Mouse (Mus musculus): Measurements from ENCODE around the gene Barx2.

The Barx2 gene

DNA sequence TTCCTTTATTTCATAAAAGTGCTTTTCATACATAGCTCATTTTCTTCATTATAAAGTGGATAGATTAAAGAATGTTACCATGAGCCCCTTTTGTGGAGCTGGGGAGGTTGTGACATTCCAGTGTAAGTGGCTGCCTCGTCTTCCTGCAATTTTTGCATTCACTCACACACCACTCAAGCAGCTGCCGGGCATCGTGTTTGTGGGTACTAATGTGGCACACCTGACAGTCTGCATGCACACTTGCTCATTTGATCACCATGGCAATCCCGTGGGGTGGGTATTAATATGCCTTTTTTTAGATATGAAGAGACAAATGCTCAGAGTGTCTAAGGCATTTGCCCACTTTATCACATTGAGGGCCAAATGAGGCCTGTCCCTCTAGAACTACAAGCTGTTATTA lies 24.9 kb downstream of the Barx2 start:
- no peak for DNase-seq (ENCODE audit: low read depth, low spot score)

DNA sequence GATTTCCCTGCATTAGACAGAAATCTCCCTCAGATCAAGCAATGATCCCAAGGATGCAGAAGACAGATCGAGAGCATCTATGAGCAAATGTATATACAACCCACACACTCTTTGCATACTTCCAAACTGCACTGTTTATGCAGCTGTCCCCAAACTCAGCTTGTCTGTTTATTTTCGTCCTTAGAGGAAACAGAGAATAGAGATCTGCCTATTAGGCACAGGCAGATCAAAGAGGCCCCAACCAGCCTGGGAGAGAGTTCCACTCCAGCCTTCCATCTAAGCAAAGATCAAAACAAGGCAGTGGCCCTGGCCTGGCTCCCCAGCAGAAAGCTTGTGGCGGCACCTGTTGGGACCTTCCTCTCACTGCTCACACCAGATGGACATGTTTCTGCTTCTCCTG lies 27.0 kb downstream of the Barx2 start:
- DNase-seq (ENCODE audit: low read depth, low spot score), result no peak

DNA sequence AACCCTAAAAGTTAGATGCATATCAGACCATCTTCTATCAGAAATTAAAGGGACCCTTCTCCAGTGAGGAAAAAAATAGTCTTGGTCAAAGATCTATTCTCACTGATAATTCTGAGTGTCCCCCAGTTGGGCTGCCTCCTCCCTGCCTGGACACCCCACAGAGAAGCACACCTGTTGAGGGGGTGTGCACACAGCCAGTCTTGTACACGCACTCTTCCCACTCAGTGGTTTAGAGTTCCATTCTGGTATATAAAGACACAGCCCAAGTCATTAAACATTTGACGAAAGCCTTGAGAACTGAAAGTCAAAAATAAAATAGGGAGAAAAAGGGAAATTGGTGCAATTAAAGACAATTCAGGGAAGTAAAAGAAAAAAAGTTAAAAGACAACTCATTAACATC lies 30.9 kb downstream of the Barx2 start:
- DNase-seq (ENCODE audit: low read depth, low spot score), result no peak

DNA sequence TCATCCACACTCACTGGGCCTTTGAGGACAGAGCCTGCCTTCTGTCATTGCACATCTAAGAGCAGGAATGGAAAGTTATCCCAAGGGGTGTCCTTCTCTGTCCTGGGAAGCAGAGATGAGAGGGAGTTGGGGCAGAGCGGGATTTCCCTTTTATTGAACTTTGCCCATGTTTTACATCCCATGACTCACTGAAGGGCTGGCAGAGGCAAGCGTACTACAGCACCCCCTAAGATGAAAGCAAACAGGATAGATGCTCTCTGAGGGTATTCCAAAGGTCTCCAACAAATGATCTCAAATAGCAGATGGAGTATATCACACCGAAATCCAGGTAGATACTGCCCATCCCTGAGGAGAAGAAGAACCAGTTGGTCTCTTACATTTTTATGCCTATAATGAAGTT lies 37.7 kb downstream of the Barx2 start:
- DNase-seq (ENCODE audit: low read depth, low spot score), result no peak

DNA sequence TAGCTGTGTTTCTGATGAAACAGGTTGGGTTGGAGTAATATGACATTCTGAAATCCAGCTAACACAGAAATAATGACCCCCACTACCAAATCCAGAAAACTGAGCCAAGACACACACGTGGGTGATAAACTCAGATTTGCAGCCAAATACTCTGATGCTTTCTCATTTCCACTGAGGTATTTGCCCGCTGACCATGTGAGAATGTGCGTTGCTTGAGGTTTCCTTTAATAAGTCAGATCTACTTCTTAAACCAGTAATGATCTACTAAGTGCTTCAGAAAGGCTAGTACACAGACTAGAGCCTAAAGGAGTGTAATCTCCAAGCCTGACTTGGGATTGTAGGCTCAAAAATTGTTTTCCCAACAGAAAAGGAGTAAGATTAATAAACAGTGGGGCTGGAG lies 39.0 kb downstream of the Barx2 start:
- no peak for DNase-seq (ENCODE audit: low read depth, low spot score)

DNA sequence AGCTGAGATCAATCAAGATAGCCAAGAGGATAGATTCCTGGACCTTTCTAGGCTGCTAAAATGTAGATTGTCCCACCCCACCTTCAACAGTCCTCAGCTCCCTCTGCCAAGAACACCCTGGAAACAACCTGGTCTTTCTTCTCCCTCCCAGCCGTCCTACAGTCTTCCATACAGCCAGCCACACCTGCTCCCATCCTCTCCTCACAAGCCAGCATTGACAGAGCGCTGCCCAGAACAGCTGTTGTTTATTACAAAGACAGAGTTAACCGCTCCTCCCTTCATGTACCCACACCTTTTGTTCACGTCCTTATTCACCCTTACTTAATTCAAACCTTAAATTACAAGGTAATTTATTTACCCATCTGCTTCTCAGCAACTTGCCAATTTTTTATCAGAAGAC lies 41.9 kb downstream of the Barx2 start:
- no peak for DNase-seq (ENCODE audit: low read depth, low spot score)

DNA sequence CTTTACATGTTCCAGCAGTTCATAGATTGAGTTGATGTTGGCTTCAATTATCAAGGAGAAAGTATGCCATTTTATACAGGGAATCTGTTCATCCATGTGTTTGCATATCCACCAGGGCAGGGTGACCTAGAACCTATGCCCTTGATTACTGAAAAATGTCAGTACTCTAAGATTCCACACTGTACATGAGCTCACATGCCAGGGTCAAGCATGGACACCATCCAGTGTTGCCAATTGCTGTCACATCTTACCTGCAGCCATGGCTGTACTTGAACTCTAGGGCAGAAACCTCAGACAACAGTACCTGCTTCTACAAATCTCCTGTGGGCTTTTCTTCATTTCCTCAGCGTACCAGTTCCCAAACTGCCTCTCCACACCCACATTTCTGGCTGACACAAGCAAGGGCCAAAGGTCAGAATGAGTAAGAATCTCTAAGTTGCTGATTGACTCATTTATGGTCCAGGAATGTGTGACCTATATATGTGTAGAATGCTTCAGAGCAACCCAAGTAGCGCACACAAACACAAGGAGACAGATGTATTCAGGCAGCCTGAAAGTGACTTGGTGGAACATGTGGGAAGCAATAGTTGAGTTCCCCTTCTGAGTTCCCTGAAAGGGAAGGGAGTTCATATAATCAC lies 44.3 kb downstream of the Barx2 start:
- DNase-seq (ENCODE audit: low read depth, low spot score), result no peak

DNA sequence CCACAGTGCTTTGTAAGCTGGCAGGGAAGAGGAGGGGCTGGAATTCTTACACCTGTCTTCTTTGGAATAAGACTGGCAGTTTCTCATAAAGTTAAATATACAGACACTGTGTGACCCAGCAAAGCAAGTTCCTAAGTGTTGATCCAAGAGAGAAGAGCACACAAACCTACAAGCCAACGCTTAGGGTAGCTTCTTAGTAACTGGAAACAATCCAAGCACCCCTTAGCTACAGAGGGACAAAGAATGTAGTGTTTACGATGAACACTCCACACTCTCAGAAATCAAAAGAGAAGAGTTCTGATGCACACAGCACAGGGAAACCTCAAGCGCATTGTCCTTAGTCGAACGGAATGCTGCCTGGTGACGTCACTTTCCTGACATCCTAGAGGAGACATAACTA lies 49.4 kb downstream of the Barx2 start:
- DNase-seq (ENCODE audit: low read depth, low spot score), result no peak

DNA sequence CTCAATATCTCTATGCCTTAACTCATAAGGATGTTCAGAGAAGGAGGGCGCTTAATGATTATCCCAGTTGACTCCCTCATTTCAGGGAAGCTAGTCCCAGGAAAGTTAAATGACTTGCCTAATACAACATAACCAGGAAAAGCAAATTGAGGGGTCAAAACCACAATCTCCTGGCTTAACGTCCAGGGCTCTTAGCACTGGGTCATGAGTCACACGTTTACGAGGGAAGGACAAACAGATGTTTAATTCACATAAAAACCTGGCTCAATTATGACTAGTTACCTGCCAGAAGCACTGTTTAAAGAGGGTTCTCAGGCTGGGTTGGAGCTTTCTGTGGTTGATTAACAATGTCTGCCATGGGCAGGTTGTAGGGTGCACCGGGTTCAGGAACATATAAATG lies 53.8 kb downstream of the Barx2 start:
- no peak for DNase-seq (ENCODE audit: low read depth, low spot score)

DNA sequence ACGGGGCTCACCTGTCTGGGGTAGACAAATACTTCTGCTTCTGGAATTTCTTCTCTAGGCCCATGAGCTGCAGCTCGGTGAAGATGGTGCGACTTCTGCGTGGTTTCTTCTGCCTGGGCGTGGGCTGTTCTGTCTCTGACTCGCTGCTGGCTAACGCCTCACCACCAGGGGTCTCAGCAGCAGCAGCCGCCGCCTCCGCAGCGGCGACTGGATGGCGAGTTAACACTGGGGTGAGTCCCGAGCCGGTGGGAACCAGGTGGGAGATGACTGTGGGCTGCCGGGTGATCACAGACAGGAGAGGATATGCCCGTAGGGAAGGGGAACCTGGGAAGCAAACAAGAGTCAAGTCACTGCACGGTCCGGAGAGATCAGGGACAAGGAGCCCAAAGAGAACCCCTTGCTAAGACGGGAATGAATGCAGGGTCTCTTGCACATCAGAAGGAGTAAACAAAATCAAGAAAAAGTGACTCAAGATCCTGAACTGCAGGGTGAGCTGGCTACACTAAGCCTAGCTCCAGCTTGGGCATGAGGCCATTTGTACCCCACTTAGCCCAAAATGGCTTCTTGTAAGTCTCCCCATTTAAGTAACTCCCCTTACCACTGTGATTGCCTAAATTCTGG lies 54.4 kb downstream of the Barx2 start:
- DNase-seq (ENCODE audit: low read depth, low spot score), result no peak

DNA sequence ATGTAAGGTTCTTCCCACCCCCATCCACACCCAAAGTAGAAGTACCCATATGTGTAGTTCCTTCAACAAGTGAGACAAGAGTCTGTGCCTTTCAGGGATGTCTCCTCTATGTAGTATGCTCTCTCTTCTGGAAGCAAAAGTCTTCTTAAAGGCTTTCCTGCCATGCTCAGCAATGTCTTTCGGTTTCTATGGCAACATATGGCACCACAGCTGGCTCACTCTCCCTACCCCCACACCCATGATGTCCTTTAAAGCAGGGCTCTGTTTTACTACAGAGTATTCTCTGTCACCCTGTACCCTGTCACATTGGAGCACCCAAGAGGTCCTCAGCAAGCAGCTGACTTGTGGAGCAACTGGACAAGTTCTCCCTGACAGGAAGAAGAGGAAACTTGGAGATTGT lies 55.8 kb downstream of the Barx2 start:
- DNase-seq (ENCODE audit: low read depth, low spot score), result no peak

DNA sequence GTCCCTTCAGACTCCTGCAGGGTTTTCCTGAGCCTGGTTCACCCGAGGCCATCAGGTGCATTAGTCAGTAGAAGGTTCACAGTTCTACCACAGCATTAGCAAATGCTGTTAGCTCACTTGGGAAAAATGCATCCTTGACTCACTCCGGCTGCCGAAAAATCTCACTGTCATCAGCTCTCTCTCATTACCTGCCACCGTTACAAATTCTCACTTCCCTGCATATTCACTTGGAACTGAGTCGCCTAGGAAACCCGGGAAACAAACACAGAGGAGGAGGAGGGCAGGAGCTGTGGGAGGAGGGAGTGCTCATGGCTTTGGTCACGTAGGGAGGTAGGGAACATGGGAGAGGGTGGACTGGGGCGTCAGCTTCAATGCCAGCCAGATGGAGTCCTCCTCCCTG lies 56.8 kb downstream of the Barx2 start:
- DNase-seq (ENCODE audit: low read depth, low spot score), result no peak

DNA sequence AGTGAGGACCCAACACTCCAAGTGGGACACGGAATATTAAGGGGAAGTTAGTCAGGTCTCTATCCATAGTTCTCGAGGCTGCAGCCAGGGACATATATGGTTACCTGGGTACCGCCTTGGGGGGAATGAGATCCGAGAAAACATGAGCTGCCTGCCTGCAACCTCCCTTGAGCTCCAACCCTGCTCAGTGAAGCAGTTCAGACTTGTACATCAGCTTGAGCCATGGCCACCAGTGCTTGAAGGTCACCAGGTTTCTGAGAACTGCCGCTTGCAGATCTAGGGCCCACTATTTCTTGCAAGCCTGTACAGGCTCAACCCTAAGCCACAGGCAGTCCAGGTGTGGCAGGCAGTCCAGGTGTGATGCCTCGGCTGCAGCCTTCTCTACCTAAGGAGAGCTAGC lies 57.6 kb downstream of the Barx2 start:
- no peak for DNase-seq (ENCODE audit: low read depth, low spot score)

DNA sequence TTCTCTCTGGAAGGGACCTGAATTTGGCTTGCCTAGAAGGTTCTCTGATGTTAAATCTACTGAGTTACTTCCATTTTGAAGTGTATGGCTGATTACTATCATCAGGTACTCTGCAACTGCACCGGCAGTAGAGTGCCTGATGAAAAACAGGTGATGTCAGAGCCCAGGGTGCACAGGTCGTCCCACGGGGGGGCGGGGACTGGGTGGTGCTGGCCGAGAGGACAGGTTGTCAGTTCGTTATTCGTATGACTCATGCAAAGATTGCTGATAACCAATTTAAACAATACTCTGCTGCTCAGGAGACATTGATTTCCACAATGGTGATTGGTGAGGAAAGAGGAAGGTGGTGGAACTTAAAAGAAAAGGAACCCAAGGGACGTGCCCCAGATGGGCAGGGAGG lies 61.6 kb downstream of the Barx2 start:
- DNase-seq (ENCODE audit: low read depth, low spot score), result peak; percentile 46

DNA sequence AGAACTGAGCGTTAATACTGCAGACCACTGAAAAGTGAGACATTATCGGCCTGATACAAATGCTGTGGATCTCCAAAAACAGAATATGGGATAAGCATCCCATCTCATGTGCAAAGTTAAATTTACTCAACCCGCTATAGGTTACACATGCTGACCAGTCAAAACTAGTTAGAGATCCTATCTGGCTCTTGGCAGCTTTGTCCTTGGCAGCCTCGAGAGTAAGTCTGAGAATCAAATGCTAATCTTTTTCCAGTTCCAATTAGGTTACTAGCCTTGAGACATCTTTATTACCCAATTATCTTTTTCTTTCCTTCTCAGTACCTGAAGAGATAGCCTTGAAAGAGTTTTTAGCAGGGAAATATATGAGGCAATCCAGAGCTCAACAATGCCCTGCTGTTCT lies 62.6 kb downstream of the Barx2 start:
- no peak for DNase-seq (ENCODE audit: low read depth, low spot score)

DNA sequence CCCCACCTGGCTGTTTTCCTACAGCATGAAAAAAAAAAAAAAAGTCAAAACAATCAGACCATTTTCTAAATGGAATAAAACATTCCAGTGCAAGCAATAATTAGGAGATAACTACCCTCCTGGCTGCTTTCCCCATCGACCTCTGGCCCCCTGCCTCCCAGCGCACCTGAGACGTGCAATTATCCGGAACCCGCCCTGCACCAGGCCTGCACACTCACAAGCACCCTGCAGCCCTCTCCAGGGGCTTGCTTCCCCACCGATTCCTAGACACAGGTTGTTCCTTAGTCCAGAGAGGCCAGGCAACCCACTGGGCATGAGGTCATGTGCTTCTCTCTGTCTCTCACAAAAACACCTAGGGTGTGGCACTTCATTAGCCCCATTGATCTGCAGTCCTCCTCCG lies 63.9 kb downstream of the Barx2 start:
- DNase-seq (ENCODE audit: low read depth, low spot score), result no peak

DNA sequence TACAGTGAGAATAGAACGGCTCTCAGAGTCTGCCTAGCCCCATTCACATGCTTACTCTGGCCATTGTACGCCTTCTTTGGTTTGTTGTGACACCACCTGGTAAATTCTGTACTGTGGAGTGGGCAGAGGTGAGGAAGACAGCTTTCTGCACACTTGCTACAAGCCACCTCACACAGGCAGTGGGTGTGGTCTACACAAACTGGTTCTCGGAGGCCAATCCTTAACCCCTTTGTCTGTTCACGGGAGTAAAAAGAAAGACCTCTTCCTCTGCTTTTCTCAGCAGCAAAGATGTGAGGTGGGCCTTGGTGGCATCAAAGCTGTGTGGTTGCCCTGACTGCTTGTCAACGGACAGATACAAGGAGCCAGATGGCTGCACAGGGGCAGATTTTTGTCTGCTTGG lies 68.6 kb downstream of the Barx2 start:
- no peak for DNase-seq (ENCODE audit: low read depth, low spot score)

DNA sequence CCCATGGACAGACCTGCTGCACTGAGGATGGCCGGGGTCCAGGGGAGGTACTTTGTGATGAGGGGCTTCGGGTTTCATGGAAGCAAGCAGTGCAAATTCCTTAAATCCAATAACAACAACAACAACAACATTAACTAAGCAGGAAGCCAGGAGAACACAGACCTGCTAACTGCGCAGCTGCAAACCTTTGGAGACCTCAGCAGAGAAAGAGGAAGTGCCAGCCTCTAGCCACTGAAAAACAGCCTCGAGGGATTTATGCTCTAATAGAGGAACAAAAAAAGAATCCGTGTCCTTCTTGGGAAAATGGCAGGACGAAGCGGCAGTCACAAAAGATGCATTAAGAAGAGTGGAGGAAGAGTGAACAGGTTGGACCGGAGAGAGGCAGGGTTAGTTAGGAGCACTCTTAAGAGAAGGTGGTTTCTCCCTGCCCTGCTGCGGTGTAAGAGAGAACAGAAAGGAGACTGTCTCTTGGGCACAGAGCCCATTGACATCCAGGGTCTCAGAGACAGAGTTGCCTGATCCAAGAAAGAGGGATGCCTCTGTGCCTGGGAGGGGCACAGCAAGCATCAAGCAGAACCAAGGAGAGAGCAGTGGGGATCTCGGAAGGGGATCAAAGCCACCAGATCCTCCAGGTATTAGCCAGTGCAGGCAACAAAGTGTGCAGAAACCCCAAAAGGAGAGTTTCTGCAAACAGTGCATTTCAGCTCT lies 72.0 kb downstream of the Barx2 start:
- no peak for DNase-seq (ENCODE audit: low read depth, low spot score)

DNA sequence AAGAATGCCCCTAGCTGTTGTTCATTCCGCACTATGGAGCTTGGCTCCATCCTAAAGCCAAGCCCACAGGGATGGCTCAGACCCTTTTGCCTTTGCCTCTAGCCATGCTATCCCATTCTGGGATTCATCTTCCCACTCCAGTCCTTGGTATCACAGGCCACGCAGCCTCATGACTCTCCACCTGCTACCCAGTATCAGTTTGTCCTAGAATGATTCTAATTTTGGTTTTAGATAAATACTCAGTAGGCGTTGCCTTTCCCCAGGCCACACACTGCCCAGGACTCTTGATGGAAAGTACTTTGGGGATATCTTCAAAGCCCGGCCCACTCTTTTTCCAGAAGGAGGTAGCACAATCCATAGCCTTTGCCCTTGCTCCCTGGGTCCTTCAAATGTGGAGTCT lies 72.7 kb downstream of the Barx2 start:
- no peak for DNase-seq (ENCODE audit: low read depth, low spot score)

DNA sequence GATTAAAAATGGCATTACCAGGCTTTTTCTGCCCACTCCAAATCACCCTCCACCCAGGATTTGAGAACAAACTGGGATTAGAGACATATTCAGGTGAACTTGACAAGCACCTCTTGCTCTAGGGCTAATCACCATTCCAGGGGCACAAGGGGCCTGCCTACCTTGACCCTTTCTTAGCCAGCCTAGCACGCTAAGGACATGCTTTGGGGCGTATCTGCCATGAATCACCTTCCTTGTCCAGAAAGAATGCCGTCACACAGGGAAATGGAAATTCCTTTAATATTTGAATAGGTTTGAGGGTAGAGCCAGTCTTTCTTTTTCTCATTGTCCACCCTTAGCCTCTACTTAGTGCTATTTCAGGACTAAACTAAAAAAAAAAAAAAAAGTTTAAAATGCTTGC lies 73.2 kb downstream of the Barx2 start:
- DNase-seq (ENCODE audit: low read depth, low spot score), result no peak

DNA sequence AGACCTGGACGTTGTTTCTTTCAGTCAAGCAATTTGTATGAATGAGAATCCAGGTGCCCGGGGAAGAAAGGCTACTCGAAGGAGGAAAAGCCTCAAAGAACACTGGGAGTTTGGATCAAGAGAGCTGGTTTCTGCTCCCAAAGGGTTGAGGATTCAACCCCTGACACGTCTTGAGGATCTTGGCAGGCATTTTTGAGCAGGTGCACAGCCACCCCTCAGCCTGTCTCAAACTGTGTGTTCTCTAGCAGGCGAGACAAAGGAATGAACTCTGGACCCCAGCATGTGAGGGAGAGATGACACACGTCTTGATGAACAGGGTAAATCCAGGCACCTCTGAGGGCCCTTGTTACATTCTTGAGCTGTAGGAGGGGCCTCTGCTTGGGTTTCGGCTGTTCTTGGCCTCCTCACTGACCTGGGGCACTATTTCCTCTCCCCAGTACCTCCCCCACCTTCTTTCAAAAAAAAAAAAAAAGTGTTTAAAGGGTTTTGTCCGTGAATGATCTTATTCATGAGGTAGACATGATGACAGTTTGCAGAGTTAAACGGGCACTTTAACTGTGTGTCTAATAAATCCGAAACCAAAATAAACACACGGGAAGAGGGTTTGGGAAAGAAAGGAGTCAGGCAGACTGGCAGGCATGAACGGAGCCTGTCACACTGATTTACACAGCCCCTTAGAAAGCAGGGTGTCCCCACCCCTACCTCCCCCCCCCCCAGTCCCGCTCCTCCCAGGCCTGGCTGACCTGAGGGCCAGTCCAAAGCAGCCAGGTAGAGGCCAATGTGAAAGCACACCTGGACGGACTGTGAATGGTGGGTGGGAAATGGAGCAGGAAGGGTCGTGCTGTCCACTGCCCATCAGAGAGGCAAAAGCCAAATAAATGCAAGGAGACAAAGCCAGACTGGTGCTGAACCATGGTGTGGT lies 73.9 kb downstream of the Barx2 start:
- DNase-seq (ENCODE audit: low read depth, low spot score), result no peak

DNA sequence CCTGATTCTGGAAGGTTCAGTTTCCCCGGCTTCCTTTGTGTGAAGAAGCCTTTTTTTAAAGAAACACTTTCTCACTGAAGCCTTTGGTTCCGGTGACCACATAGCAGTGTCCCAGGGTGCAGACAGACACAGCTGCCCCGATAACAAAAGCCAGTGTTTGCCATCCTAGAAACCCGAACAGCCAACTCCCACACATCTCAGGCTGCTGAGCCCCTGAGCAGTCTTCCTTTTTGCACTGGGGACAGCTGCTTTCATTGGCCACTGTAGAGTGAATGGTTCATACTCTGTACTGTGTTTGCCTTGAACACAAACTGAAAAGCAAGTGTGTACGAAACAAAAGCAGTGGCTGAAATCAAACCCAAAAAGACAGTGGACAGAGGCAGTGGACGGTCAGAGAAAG lies 75.2 kb downstream of the Barx2 start:
- DNase-seq (ENCODE audit: low read depth, low spot score), result no peak

Measured in CD4-positive helper T cell, adult 2 months (primary cell).